Mouse (Mus musculus): ENCODE data around the gene Wdr95.

- TF ChIP-seq EP300 (IDR thresholded peaks at IDR 0.05) (no peak), CTCF (IDR thresholded peaks at IDR 0.05) (no peak)
Measured at GRCm38 (mm10) chr5:149514890-149515289, 13.6 kb upstream of the Wdr95 start.
